Mouse (Mus musculus) liver, postnatal 0 days (tissue): Measurements from ENCODE around the gene Fuz.

Experiments
- CTCF ChIP-seq: sonication (generic); IDR thresholded peaks from 2 replicates; pipeline ENCODE4 v1.5.1; 2016; ENCODE audit warnings: antibody characterized with exemption, low read depth
- EP300 ChIP-seq: IDR thresholded peaks from 2 replicates; pipeline ENCODE4 v1.6.1; 2016; ENCODE audit warnings: antibody characterized with exemption, low read depth, mild to moderate bottlenecking

GRCm38 (mm10) chr7:44901230-44901722 is 5.4 kb downstream of the Fuz start:
- TF ChIP-seq EP300 (no peak), CTCF (peak; percentile 41)
